ENCODE assay signal across 8 mouse cellular contexts in genomic region chr1:35465081-35465480, GRCm38 (mm10).
DNase-seq lines count a peak whose midpoint lies in the region; ATAC-seq and TF ChIP-seq lines count a peak whose summit lies in the region.
"Had no signal": no experiment of that assay in that cellular context is flagged by ENCODE, and none has a peak within 500 bp of the region (broad histone marks: within the 10 kb centered on the region; RNA-seq: fewer than 3 reads in every experiment).

No protein-coding gene starts in this region.

- DNase-seq in kidney, postnatal 14 days: peak; percentile 8
- no peak for DNase-seq in kidney, adult 9 months
- no peak for DNase-seq in Patski (ENCODE audit: low read depth, low spot score)
- peak; percentile 40 to 42 for DNase-seq in right cerebral cortex, adult 2 months (ENCODE audit: low spot score in 2 of 2)
- DNase-seq in ovary, postnatal 36 days (ENCODE audit: low spot score): no peak
- DNase-seq in c-Kit-positive CD71-positive TER-119-positive erythroid progenitor cells, embryonic 14.5 days (ENCODE audit: low spot score): no peak
- DNase-seq: heart, postnatal 36 days had no signal

- CTCF ChIA-PET in Patski (lab: Charles Lee): interaction anchor here (1.4 to 1.5 kb wide), 2 partner anchors 22 to 80 kb away, joined by 3 read pairs; no protein-coding TSS in a partner anchor

- ATAC-seq in Patski: no peak
- ATAC-seq in frontal cortex, adult (ENCODE audit: low TSS enrichment): peak; percentile 92

- H3K27me3 ChIP-seq in Patski: peaks cover 7% of the 10 kb centered on the region

- in situ Hi-C loops in Patski (cut with MboI; ENCODE audit: low pct_unique_long_range_greater_than_20kb): no loop called here

- TF ChIP-seq CTCF in Patski (IDR thresholded peaks at IDR 0.05): peak; percentile 50

- POLR2A ChIA-PET in Patski (lab: Charles Lee): interaction anchor here (0.7 kb wide), 2 partner anchors 32 to 95 kb away, joined by 3 read pairs; no protein-coding TSS in a partner anchor

Comparison
In these comparisons a context has a peak if more than half of its experiments do, and no peak if none do; other contexts are left out.
1. DNase-seq: peak in kidney, postnatal 14 days (single experiment) and right cerebral cortex, adult 2 months (2 of 2); none in kidney, adult 9 months (single experiment), Patski (single experiment), ovary, postnatal 36 days (single experiment) and c-Kit-positive CD71-positive TER-119-positive erythroid progenitor cells, embryonic 14.5 days (single experiment).